Mouse (Mus musculus) lung, adult 18-20 months (tissue): ENCODE results near the gene Soat2.

Experiments
- DNase-seq, 2 experiments: peaks; one replicate each; pipeline ENCODE4 v3.0.0; 2022; ENCODE audit warnings: mixed read lengths in 2 of 2

Gene Soat2

GRCm38 (mm10) chr15:102150301-102151135 lies at the start of gene Soat2:
Soat2 (plus strand) TSS chr15:102150526.
- DNase-seq = peak; percentile 70 to 71

DNA sequence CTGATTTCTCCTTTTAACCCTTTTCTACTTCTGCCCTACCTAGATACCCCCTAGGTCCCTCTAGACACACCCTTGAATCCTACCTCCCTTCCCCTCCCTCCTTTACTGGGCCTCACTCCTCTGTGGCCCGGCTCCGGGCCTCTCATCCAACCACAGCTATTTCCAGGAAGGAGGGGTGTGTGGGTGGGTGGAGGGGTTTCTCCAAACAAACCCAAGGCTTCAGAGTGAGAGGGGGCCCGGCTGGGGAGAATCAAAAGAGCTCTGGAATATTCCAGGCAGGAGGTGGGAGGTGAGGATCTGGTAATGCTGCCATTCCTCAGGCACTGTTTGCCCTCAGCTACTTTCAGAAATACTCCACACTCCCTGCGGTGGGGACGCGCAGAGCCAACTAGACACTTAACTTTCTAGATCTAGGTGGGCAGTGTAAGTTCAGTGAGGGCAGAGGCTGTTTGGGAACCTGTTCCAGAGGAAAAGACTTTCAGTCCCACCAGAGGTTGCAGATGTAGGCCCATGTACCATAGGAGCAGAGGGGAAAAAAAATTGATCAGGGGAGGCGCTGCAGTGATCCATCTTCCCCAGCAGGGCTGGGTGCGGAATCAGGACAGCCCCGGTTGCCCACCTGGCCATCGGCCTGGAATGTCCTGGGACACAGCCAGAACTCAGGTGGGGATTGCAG lies 49.2 kb upstream of the Soat2 start:
- peak; percentile 86 to 90 for DNase-seq

GRCm38 (mm10) chr15:102101672-102102541 lies 48.4 kb upstream of the Soat2 start:
- DNase-seq = peak; percentile 86 to 91

DNA sequence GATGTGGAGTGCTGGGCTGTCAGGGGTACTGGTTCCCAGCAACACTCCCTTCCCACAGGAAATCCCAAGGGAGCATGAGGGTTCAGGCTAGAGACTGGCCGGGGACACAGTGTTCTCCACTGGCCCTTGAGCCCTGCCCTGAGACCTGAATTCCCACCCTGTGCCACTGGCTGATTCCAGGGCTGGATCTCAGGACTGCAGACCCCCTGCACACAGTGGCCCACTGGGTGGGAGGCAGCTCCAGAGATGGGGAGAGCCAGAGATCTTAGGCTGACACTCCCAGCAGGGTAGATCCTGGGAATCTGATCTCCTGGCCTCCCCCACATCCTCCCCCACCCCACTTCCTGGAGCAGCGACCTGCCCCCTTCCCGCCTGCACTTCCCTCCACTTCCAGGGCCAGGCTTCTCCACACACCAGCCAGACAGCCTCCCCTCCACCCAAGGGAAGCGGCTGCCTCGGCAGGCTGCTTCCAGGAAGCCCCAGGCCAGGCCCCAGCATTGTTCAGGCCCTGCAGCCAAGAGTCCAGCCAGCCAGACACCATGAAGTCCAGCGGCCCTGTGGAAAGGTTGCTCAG lies 47.7 kb upstream of the Soat2 start:
- peak; percentile 82 to 85 for DNase-seq

DNA sequence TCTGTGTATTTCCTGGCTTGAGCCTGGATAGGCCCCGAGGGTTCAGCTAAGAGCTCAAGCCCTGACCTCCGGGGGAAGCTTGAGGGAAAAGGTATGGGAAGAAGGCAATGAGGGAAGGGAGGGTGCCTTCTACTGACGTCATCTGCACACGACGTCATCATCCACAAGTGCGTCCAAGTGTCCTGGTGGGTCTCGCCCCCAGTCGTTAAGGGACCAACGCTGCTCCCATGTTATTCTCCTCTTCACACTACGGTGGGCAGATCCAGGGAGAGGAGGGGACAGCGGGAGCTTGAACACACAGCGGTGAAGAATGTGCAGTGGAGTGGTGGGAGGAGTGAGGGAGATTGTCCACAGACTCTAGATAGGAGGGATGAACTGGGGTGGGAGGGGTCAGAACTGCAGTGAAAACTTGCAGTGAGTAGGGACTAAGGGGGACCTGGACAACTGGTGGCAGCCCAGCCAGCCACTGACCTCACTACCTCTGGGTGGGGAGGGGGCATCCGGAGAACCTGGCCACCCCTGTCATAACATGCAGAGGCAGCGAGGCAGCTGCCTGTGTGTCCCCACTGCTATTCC lies 46.9 kb upstream of the Soat2 start:
- peak; percentile 74 to 84 for DNase-seq

- DNase-seq = peak; percentile 93 to 96
These were observed 46.3 kb upstream of the Soat2 start for GRCm38 (mm10) chr15:102103947-102104555.

DNA sequence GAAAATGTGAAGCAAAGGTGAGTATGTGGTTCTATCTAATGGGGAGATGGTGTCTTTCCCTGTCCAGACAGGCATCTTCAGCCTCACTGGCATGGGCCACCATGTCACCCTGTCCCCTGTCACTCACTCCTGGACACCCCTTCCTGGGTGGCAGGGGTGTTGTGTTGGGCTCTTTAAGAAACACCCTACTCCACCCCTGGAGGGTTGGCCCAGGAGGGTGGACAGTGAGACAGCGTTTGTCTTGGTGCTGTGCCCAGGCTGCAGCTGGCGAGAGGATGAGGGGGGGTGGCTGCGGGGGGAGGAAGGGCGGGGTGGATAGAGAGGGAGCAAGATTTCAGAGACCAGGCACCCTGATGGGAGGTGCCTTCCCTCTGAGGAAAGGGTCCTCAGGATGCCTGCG lies 45.0 kb upstream of the Soat2 start:
- peak; percentile 87 to 93 for DNase-seq

GRCm38 (mm10) chr15:102105764-102106730 lies 44.3 kb upstream of the Soat2 start:
- DNase-seq = peak in 1 of 2 experiments; percentile 72

- DNase-seq = peak; percentile 64 to 68
These were observed 43.4 kb upstream of the Soat2 start for GRCm38 (mm10) chr15:102106754-102107456.

DNA sequence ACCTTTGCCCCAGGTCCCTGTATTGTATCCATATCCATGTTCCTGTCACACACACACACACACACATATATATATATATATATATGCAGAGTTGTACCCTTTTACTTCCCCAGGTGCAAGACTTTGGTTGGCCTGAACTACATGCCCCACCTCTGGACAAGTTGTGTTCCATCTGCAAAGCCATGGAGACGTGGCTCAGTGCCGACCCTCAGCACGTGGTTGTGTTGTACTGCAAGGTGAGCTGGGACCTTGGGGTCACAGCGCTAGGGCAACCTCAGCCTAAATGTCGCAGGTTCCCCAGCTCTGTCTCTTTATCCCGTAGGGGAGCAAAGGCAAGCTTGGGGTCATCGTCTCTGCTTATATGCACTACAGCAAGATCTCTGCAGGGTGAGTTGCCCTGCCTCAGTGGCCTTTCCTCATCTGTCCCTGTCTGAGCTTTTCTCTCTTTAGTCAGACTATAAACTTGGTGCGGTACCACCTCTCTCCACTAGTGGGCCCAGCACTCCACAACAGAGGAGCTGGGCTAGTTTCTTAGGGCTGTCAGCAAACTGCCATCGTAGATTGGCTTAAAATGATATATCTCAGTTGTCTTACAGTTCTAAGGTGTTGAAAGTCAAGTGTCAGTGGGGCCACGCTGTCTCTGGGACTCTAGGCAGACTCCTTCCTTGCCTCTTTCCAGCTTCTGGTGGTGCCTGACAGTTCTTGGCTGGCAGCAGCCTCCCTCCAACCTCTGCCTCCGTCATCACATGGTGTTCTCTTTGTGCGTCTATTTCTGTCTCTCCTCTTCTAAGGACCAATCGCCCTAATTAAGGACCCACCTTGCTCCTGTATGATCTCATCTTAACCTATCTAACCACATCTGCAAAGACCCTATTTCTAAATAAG lies 42.4 kb upstream of the Soat2 start:
- DNase-seq = peak in 1 of 2 experiments; percentile 67

DNA sequence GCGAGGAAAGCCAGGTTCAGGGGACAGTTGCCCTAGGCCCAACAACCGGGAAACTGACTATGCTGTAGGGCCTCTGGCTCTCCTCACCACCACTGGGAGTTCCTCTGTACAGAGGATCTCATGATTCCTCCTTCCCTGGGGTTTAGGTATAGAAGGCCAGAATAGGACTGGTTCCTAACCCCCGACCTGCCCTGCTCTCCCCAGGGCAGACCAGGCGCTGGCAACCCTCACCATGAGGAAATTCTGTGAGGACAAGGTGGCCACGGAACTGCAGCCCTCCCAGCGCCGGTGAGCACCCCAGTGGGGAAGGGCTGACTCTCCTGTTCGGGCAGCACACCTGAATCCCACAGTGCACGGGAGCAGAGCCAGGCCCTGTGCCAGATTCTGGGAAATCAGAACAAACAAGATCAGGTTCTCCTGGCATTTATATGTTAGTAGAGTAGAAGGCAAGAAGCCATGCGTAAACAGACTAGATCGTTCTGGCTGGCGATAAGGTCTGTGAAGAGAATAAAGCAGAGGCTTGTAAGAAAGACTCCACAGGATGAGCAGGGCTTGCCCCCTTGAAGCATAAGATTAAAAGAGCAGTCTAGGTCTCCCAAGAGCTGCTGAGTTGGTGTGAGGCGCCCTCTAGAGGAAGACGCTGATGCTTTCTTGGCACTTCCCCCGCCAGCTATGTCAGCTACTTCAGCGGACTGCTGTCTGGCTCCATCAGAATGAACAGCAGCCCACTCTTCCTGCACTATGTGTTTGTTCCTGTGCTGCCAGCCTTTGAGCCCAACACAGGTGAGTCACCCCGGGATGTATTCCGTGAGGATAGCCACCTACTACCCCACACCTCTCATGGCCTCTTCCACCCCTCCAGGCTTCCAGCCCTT lies 41.4 kb upstream of the Soat2 start:
- peak; percentile 77 for DNase-seq

GRCm38 (mm10) chr15:102110271-102110670 lies 40.1 kb upstream of the Soat2 start:
- DNase-seq = no peak

DNA sequence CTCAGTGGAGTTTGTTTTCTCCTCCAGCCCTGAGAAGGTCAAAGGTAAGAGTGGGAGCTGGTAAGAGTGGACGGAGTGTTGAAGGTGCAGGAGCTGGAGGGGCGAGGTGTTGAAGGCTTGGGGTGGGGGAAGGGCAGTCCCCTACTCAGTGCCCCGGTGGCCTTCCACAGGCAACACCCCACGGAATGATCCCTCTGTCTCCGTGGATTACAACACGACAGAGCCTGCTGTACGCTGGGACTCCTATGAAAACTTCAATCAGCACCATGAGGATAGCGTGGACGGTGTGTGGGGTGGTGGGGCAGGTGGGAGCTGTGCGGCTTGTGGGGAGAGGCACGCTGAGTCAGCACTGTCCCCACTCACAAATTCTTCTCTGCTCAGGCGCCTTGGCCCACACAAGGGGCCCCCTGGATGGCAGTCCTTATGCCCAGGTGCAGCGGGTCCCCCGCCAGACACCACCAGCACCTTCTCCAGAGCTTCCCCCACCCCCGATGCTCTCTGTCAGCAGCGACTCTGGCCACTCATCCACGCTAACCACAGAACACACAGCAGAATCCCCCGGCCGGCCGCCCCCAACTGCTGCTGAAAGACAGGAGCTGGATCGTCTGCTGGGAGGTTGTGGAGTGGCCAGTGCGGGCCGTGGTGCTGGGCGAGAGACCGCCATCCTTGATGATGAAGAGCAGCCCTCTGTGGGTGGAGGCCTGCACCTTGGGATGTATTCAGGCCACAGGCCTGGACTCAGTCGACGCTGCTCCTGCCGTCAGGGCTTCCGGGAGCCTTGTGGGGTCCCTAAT lies 39.4 kb upstream of the Soat2 start:
- no peak for DNase-seq

DNA sequence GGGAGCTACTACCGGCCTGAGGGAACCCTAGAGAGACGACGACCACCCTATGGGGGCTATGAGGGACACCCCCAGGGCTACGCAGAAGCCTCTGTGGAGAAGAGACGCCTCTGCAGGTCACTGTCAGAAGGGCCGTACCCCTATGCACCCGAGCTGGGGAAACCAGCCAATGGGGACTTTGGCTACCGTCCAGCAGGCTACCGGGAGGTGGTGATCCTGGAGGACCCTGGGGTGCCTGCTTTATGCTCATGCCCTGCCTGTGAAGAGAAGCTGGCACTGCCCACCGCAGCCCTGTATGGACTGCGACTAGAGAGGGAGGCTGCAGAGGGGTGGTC lies 38.9 kb upstream of the Soat2 start:
- no peak for DNase-seq

- DNase-seq = no peak
These were observed 38.1 kb upstream of the Soat2 start for GRCm38 (mm10) chr15:102112181-102112580.

DNA sequence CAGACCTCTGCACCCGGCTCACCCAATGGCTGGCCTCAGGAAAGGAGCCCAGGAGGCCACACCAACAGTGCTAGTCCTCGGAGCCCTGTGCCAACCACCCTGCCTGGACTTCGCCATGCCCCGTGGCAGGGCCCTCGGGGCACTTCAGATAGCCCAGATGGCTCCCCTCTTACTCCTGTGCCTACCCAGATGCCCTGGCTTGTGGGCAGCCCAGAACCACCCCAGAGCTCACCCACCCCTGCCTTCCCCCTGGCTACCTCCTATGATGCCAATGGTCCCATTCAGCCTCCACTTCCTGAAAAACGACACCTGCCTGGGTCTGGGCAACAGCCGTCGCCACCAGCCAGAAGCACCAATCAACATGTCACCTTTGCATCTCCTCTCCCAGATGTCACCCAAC lies 37.5 kb upstream of the Soat2 start:
- no peak for DNase-seq

- DNase-seq = no peak
These were observed 36.7 kb upstream of the Soat2 start for GRCm38 (mm10) chr15:102113674-102114073.
